Mouse (Mus musculus): ENCODE data around the gene Gmfg. TPM values are rescaled to one million over a fixed set of nuclear protein-coding genes. Genes with fewer than 3 reads are reported as not detected.

Gene Gmfg
- polyA plus RNA-seq, 1 experiment from 2014 or later = 2.8 TPM

DNA sequence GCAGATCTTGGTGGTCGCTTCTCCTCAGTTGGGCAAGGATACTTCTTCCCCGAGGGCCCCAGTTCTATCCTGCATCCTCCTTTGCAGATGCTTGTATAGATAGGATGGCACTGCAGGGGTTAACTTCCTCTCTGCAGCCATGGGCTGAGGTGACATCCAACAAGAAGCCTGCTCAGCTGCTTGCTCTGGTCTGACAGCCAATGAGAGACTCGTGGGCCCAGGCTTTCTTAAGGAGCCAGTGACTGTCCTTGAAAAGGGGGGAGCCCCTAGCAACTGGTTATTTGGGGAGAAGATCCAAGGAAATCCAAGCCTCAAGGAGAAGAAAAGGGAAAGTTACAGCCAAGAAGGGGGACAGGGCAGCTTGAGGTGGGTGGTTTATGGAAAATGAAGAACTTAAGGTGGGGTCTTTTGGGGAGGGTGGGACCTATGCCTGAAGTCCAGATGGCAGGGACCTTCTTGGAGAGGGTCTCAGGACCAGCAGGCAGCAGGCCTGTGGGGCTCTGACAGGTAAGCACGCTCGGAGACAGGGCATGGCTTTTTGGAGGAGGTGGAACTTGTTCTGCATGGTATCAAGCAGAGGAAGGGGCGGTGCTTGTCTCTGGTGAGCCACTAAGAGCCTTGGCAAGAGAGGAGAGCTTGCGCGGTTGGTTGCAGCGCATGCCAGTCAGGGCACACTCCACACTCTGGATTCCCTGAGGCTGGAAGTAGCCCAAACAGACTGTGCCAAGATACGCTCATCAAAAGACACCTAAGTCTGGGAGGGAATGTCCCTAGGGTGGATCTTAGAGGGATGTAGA is 27.4 kb downstream of the Gmfg start:
- Histone ChIP-seq H3K4me1 (peaks cover 29% of the 10 kb centered on the region), H3K4me3 (0 out of 2 replicates have a peak overlapping the region, but pooled peaks have one; percentile 0), H3K4me2 (peak overlapping the region; percentile 22), H3K27ac (no peak overlapping the region), H3K27me3 (peaks cover 26% of the 10 kb centered on the region), H3K9ac (no peak overlapping the region), H3K9me3 (replicated peaks) (no peaks in the 10 kb centered on the region), H3K36me3 (ENCODE audit: poor library complexity, severe bottlenecking) (peaks cover 58% of the 10 kb centered on the region)
- ATAC-seq = peak; percentile 77
- WGBS = 61% methylated on average over 10 of the region's 10 CpGs

- Histone ChIP-seq H3K4me2 (peak overlapping the region; percentile 74), H3K27me3 (peaks cover 26% of the 10 kb centered on the region), H3K9me3 (replicated peaks) (no peaks in the 10 kb centered on the region), H3K4me1 (peaks cover 29% of the 10 kb centered on the region), H3K4me3 (peak overlapping the region; percentile 44), H3K36me3 (ENCODE audit: poor library complexity, severe bottlenecking) (peaks cover 38% of the 10 kb centered on the region), H3K9ac (peak overlapping the region; percentile 65), H3K27ac (no peak overlapping the region)
- 15% methylated on average over 40 of the region's 40 CpGs for WGBS
- 0 out of 2 replicates have a peak, but pooled peaks have one; percentile 1 for ATAC-seq
Measured at GRCm38 (mm10) chr7:28466721-28467212, 29.5 kb downstream of the Gmfg start.

DNA sequence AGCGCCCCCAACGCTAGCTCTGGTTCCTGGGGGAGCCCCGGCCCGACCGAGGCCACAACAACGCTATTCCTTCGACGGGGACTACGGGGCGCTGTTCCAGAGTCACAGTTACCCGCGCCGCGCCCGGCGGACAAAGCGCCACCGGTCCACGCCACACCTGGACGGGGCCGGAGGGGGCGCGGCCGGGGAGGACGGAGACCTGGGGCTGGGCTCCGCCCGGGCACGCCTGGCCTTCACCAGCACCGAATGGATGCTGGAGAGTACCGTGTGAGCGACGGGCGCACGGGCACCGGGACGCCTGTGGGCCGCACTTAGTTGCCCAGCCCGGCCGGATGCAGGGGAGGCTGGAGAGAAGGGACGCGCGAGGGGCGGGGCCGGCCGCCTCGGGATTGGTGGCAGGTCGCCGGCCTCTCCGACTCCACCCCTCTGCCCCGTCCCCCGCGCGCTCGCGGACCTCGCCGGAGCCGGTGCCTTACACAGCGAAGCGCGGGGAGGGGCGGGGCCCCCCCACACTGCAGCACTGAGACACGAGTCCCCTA is 30.0 kb downstream of the Gmfg start:
- peak overlapping the region; percentile 74 for H3K4me2 ChIP-seq
- no peak overlapping the region for H3K27ac ChIP-seq
- peaks cover 33% of the 10 kb centered on the region for H3K36me3 ChIP-seq (ENCODE audit: poor library complexity, severe bottlenecking)
- H3K27me3 ChIP-seq = peaks cover 26% of the 10 kb centered on the region
- peaks cover 29% of the 10 kb centered on the region for H3K4me1 ChIP-seq
- H3K9ac ChIP-seq = peak overlapping the region; percentile 65
- peak overlapping the region; percentile 44 for H3K4me3 ChIP-seq
- peak; percentile 50 for ATAC-seq
- H3K9me3 ChIP-seq (replicated peaks) = no peaks in the 10 kb centered on the region
- whole genome bisulfite sequencing = 2% methylated on average over 42 of the region's 63 CpGs

GRCm38 (mm10) chr7:28476191-28476590 is 38.9 kb downstream of the Gmfg start:
- H3K9me3 ChIP-seq (replicated peaks) = no peaks in the 10 kb centered on the region
- no peak overlapping the region for H3K4me3 ChIP-seq
- ATAC-seq = no peak
- H3K36me3 ChIP-seq (ENCODE audit: poor library complexity, severe bottlenecking) = no peaks in the 10 kb centered on the region
- 89% methylated on average over 6 of the region's 6 CpGs for WGBS
- no peak overlapping the region for H3K9ac ChIP-seq
- H3K4me2 ChIP-seq = no peak overlapping the region
- H3K27me3 ChIP-seq = no peaks in the 10 kb centered on the region
- H3K4me1 ChIP-seq = no peaks in the 10 kb centered on the region
- H3K27ac ChIP-seq = no peak overlapping the region

- ATAC-seq = no peak
- no peak overlapping the region for H3K9ac ChIP-seq
- H3K9me3 ChIP-seq (replicated peaks) = no peaks in the 10 kb centered on the region
- H3K27ac ChIP-seq = no peak overlapping the region
- H3K4me2 ChIP-seq = no peak overlapping the region
- H3K27me3 ChIP-seq = no peaks in the 10 kb centered on the region
- WGBS = 85% methylated on average over 5 of the region's 5 CpGs
- no peak overlapping the region for H3K4me3 ChIP-seq
- no peaks in the 10 kb centered on the region for H3K36me3 ChIP-seq (ENCODE audit: poor library complexity, severe bottlenecking)
- no peaks in the 10 kb centered on the region for H3K4me1 ChIP-seq
Measured at GRCm38 (mm10) chr7:28477363-28477762, 40.1 kb downstream of the Gmfg start.

- H3K4me3 ChIP-seq = no peak overlapping the region
- no peak for ATAC-seq
- no peaks in the 10 kb centered on the region for H3K4me1 ChIP-seq
- WGBS = 11% methylated on average over 8 of the region's 8 CpGs
- H3K9me3 ChIP-seq (replicated peaks) = no peaks in the 10 kb centered on the region
- no peaks in the 10 kb centered on the region for H3K27me3 ChIP-seq
- H3K36me3 ChIP-seq (ENCODE audit: poor library complexity, severe bottlenecking) = no peaks in the 10 kb centered on the region
- no peak overlapping the region for H3K27ac ChIP-seq
- no peak overlapping the region for H3K9ac ChIP-seq
- no peak overlapping the region for H3K4me2 ChIP-seq
Measured at GRCm38 (mm10) chr7:28478854-28479253, 41.6 kb downstream of the Gmfg start.

GRCm38 (mm10) chr7:28482854-28483253 is 45.6 kb downstream of the Gmfg start:
- H3K9ac ChIP-seq = no peak overlapping the region
- H3K36me3 ChIP-seq (ENCODE audit: poor library complexity, severe bottlenecking) = no peaks in the 10 kb centered on the region
- no peak overlapping the region for H3K4me2 ChIP-seq
- peaks cover 12% of the 10 kb centered on the region; the same call in 1 of the 2 replicates for H3K27me3 ChIP-seq
- WGBS = 87% methylated on average over 11 of the region's 11 CpGs
- no peak for ATAC-seq
- H3K27ac ChIP-seq = no peak overlapping the region
- H3K9me3 ChIP-seq (replicated peaks) = no peaks in the 10 kb centered on the region
- H3K4me1 ChIP-seq = no peaks in the 10 kb centered on the region
- no peak overlapping the region for H3K4me3 ChIP-seq

DNA sequence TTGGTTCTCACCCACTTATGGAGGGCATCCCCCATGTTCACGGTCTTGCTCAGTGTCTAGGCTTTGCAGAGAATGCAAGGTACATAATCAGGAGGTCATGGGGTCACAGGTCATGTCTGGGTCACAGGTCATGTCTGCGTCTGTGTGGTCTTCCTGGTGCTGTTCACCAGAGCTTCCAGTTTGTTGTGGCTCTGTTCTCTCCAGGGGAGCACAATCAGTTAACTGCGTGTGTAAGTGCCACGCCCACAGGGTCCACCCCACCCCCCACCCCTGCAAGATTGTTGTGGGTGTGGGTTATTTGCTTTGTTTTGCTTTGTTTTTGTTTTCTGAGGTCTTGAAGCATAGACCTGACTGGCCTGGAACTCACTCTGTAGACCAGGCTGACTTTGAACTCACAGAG is 46.9 kb downstream of the Gmfg start:
- no peak for ATAC-seq
- H3K4me2 ChIP-seq = no peak overlapping the region
- WGBS = 55% methylated on average over 4 of the region's 4 CpGs

GRCm38 (mm10) chr7:28488030-28488491 is 50.8 kb downstream of the Gmfg start:
- Histone ChIP-seq H3K27ac (no peak overlapping the region), H3K9ac (peak overlapping the region; percentile 37; the same call in 1 of the 2 replicates), H3K4me2 (peak overlapping the region; percentile 50), H3K9me3 (replicated peaks) (no peaks in the 10 kb centered on the region), H3K36me3 (ENCODE audit: poor library complexity, severe bottlenecking) (no peaks in the 10 kb centered on the region), H3K27me3 (peaks cover 27% of the 10 kb centered on the region; the same call in 1 of the 2 replicates), H3K4me1 (peaks cover 8% of the 10 kb centered on the region; the same call in 1 of the 2 replicates), H3K4me3 (peak overlapping the region; percentile 15)
- ATAC-seq = no peak
- WGBS = 4% methylated on average over 16 of the region's 16 CpGs

More for the DNA sequence above, 46.9 kb downstream of the Gmfg start:
- Histone ChIP-seq H3K27me3 (peaks cover 25% of the 10 kb centered on the region; the same call in 1 of the 2 replicates), H3K4me3 (no peak overlapping the region), H3K27ac (no peak overlapping the region), H3K36me3 (ENCODE audit: poor library complexity, severe bottlenecking) (no peaks in the 10 kb centered on the region), H3K9ac (no peak overlapping the region), H3K4me1 (peaks cover 3% of the 10 kb centered on the region; the same call in 1 of the 2 replicates), H3K9me3 (replicated peaks) (no peaks in the 10 kb centered on the region)

DNA sequence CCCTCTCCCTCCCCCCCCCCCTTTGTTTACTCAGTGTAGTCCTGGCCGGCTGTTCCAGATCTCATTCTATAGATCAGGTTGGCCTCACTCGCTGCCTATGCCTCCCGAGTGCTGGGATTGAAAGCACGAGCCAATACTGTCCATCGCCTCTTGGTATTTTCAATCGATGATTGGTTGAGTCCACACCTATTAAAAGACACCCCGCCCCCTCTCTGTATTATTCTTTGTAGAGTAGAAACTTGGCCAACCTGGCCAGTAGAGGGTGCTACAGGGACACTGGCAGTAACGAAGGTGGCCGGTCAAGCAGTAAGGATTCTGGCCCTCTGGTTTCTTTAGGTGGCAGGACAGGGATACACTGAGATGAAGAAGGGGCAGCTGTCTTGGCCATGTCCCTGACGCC is 53.2 kb downstream of the Gmfg start:
- H3K27ac ChIP-seq = no peak overlapping the region
- H3K9me3 ChIP-seq (replicated peaks) = no peaks in the 10 kb centered on the region
- H3K36me3 ChIP-seq (ENCODE audit: poor library complexity, severe bottlenecking) = no peaks in the 10 kb centered on the region
- peaks cover 8% of the 10 kb centered on the region; the same call in 1 of the 2 replicates for H3K4me1 ChIP-seq
- H3K4me2 ChIP-seq = 0 out of 2 replicates have a peak overlapping the region, but pooled peaks have one; percentile 4
- H3K4me3 ChIP-seq = no peak overlapping the region
- ATAC-seq = no peak
- H3K27me3 ChIP-seq = peaks cover 27% of the 10 kb centered on the region; the same call in 1 of the 2 replicates
- no peak overlapping the region for H3K9ac ChIP-seq
- 3% methylated on average over 10 of the region's 10 CpGs for WGBS

- Histone ChIP-seq H3K4me1 (peaks cover 8% of the 10 kb centered on the region; the same call in 1 of the 2 replicates), H3K4me2 (0 out of 2 replicates have a peak overlapping the region, but pooled peaks have one; percentile 4), H3K9me3 (replicated peaks) (no peaks in the 10 kb centered on the region), H3K9ac (no peak overlapping the region), H3K36me3 (ENCODE audit: poor library complexity, severe bottlenecking) (no peaks in the 10 kb centered on the region), H3K27me3 (peaks cover 27% of the 10 kb centered on the region; the same call in 1 of the 2 replicates), H3K27ac (no peak overlapping the region), H3K4me3 (no peak overlapping the region)
- 33% methylated on average over 14 of the region's 14 CpGs for WGBS
- ATAC-seq = no peak
Measured at GRCm38 (mm10) chr7:28490903-28491302, 53.7 kb downstream of the Gmfg start.

DNA sequence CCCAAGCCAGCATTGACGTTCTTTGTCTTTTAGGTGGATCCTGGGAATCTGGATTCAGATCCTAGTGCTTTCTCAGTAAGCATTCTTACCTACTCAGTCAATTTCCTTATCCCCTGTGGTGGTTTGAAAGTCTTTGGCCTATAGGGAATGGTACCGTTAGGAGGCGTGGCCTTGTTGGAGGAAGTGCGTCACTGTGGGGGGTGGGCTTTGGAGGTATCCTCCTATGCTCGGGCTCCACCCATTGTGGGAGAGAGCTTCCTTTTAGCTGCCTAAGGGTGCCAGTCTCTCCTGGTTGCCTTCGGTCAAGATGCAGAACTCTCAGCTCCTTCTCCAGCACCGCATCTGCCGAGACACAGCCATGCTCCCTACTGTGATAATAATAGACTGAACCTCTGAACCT is 55.1 kb downstream of the Gmfg start:
- Histone ChIP-seq H3K4me3 (no peak overlapping the region), H3K27ac (no peak overlapping the region), H3K27me3 (peaks cover 21% of the 10 kb centered on the region; the same call in 1 of the 2 replicates), H3K9ac (no peak overlapping the region), H3K4me2 (no peak overlapping the region), H3K9me3 (replicated peaks) (no peaks in the 10 kb centered on the region), H3K36me3 (ENCODE audit: poor library complexity, severe bottlenecking) (no peaks in the 10 kb centered on the region), H3K4me1 (peaks cover 8% of the 10 kb centered on the region; the same call in 1 of the 2 replicates)
- no peak for ATAC-seq
- WGBS = 82% methylated on average over 8 of the region's 8 CpGs
